In genomic region chr6:148994327-148994999, GRCm38 (mm10) we compare ENCODE assay signal across 11 mouse cellular contexts. TPM values are rescaled to one million over a fixed set of nuclear protein-coding genes. Genes with fewer than 3 reads are reported as not detected.
DNase-seq lines count a peak whose midpoint lies in the region; ATAC-seq and TF ChIP-seq lines count a peak whose summit lies in the region.
"Had no signal": no experiment of that assay in that cellular context is flagged by ENCODE, and none has a peak within 500 bp of the region (broad histone marks: within the 10 kb centered on the region; RNA-seq: fewer than 3 reads in every experiment).

No protein-coding gene starts in this region.

- H3K9me3 ChIP-seq in hindbrain, embryonic 15.5 days: no peaks in the 10 kb centered on the region
- no peaks in the 10 kb centered on the region for H3K9me3 ChIP-seq in hindbrain, embryonic 14.5 days (ENCODE audit: control insufficient read depth, low read length)
- no peaks in the 10 kb centered on the region for H3K9me3 ChIP-seq in intestine, embryonic 15.5 days
- no peaks in the 10 kb centered on the region for H3K9me3 ChIP-seq in heart, embryonic 11.5 days (replicated peaks; ENCODE audit: control insufficient read depth, low read length)

- DNase-seq in hindbrain, embryonic 14.5 days (ENCODE audit: low spot score): no peak
- DNase-seq in Patski (ENCODE audit: low read depth, low spot score): no peak
- DNase-seq in naive thymus-derived CD4-positive, alpha-beta T cell, adult 2 months (ENCODE audit: low read depth): peak; percentile 3
- DNase-seq in left cerebral cortex, adult 11 months (ENCODE audit: low spot score): no peak
- DNase-seq in kidney, postnatal 10 days: no peak
- DNase-seq: adrenal gland, adult 2 months; cerebellum, adult 9-11 months had no signal

- POLR2A ChIA-PET in Patski (lab: Charles Lee): no interaction called here

- no peak overlapping the region for H3K4me3 ChIP-seq in hindbrain, embryonic 15.5 days
- H3K4me3 ChIP-seq in hindbrain, embryonic 14.5 days (replicated peaks; ENCODE audit: low read length): no peak overlapping the region
- no peak overlapping the region for H3K4me3 ChIP-seq in intestine, embryonic 15.5 days (replicated peaks)
- no peak overlapping the region for H3K4me3 ChIP-seq in heart, embryonic 11.5 days (ENCODE audit: low read depth, low read length)

- no peak overlapping the region for H3K9ac ChIP-seq in hindbrain, embryonic 15.5 days
- H3K9ac ChIP-seq in hindbrain, embryonic 14.5 days: no peak overlapping the region
- H3K9ac ChIP-seq in intestine, embryonic 15.5 days: no peak overlapping the region
- H3K9ac ChIP-seq in heart, embryonic 11.5 days (ENCODE audit: low read depth, low read length): no peak overlapping the region
- H3K9ac ChIP-seq: liver, embryonic 14.5 days had no signal

- H3K36me3 ChIP-seq in hindbrain, embryonic 15.5 days: peaks cover 48% of the 10 kb centered on the region
- peaks cover 59% of the 10 kb centered on the region for H3K36me3 ChIP-seq in hindbrain, embryonic 14.5 days (replicated peaks; ENCODE audit: control insufficient read depth, insufficient read depth)
- peaks cover 7% of the 10 kb centered on the region; the same call in 1 of the 2 replicates for H3K36me3 ChIP-seq in intestine, embryonic 15.5 days
- no peaks in the 10 kb centered on the region; the same call in 1 of the 2 replicates for H3K36me3 ChIP-seq in heart, embryonic 11.5 days (ENCODE audit: control insufficient read depth, insufficient read depth, low read length)

- no peak overlapping the region for H3K27ac ChIP-seq in hindbrain, embryonic 15.5 days (replicated peaks)
- no peak overlapping the region for H3K27ac ChIP-seq in hindbrain, embryonic 14.5 days
- H3K27ac ChIP-seq in intestine, embryonic 15.5 days: no peak overlapping the region
- H3K27ac ChIP-seq in heart, embryonic 11.5 days (ENCODE audit: low read depth, low read length): no peak overlapping the region
- H3K27ac ChIP-seq: liver, embryonic 14.5 days had no signal

- in situ Hi-C loops in Patski (cut with MboI; ENCODE audit: low pct_unique_long_range_greater_than_20kb): loop anchor here (5.0 kb wide), 1 partner anchor 52 kb away; no protein-coding TSS in a partner anchor

- H3K4me2 ChIP-seq in hindbrain, embryonic 15.5 days: no peak overlapping the region
- H3K4me2 ChIP-seq in hindbrain, embryonic 14.5 days (replicated peaks): no peak overlapping the region
- H3K4me2 ChIP-seq in intestine, embryonic 15.5 days (replicated peaks): no peak overlapping the region
- H3K4me2 ChIP-seq in heart, embryonic 11.5 days: no peak overlapping the region

- CTCF ChIA-PET in Patski (lab: Charles Lee): interaction anchor here (1.1 to 5.5 kb wide), 7 partner anchors 9 to 79 kb away, joined by 3 to 25 read pairs (median 4); no protein-coding TSS in a partner anchor

- ATAC-seq in hindbrain, embryonic 15.5 days (ENCODE audit: low FRiP score, low read depth): peak; percentile 27; the same call in 1 of the 2 replicates
- ATAC-seq in hindbrain, embryonic 14.5 days (ENCODE audit: low FRiP score): no peak
- no peak for ATAC-seq in Patski
- 0 out of 2 replicates have a peak, but pooled peaks have one; percentile 12 for ATAC-seq in intestine, embryonic 15.5 days
- ATAC-seq in heart, embryonic 11.5 days (replicated peaks; ENCODE audit: insufficient number of reproducible peaks, low FRiP score, low TSS enrichment): no peak

- H3K4me1 ChIP-seq in hindbrain, embryonic 15.5 days (replicated peaks): no peaks in the 10 kb centered on the region
- no peaks in the 10 kb centered on the region; the same call in 1 of the 2 replicates for H3K4me1 ChIP-seq in hindbrain, embryonic 14.5 days (replicated peaks; ENCODE audit: control insufficient read depth, insufficient read depth, low read length)
- H3K4me1 ChIP-seq in intestine, embryonic 15.5 days (replicated peaks): 0 out of 2 replicates have a peak, but pooled peaks cover 3% of the 10 kb centered on the region
- H3K4me1 ChIP-seq in heart, embryonic 11.5 days (ENCODE audit: control insufficient read depth, insufficient read depth, low read length): peaks cover 6% of the 10 kb centered on the region

- TF ChIP-seq CTCF in Patski (IDR thresholded peaks at IDR 0.05): peak; percentile 5

- WGBS in hindbrain, embryonic 15.5 days: 52% methylated on average over 5 of the region's 5 CpGs
- 60% methylated on average over 5 of the region's 5 CpGs for WGBS in hindbrain, embryonic 14.5 days
- 67% methylated on average over 5 of the region's 5 CpGs for whole genome bisulfite sequencing in intestine, embryonic 15.5 days
- 66% methylated on average over 5 of the region's 5 CpGs for WGBS in heart, embryonic 11.5 days (ENCODE audit: insufficient replicate concordance)

- no peaks in the 10 kb centered on the region for H3K27me3 ChIP-seq in hindbrain, embryonic 15.5 days
- no peaks in the 10 kb centered on the region for H3K27me3 ChIP-seq in hindbrain, embryonic 14.5 days (ENCODE audit: control insufficient read depth, insufficient read depth, low read length)
- H3K27me3 ChIP-seq in Patski: no peaks in the 10 kb centered on the region
- no peaks in the 10 kb centered on the region for H3K27me3 ChIP-seq in intestine, embryonic 15.5 days (replicated peaks)
- no peaks in the 10 kb centered on the region for H3K27me3 ChIP-seq in heart, embryonic 11.5 days (ENCODE audit: control insufficient read depth, insufficient read depth, low read length)

RNA-seq across cellular contexts. Expression of gene Sinhcaf, which starts 48.2 kb away (rescaled TPM):
- polyA plus RNA-seq in hindbrain, embryonic 15.5 days (2015; fragmentation: Nextera tagmentation; extraction: Ambion mirVana): 44.4 and 51.8 TPM in 2 replicates
- 45.6 and 48.1 TPM in 2 replicates for polyA plus RNA-seq in hindbrain, embryonic 14.5 days (2014; fragmentation: Nextera tagmentation; extraction: Ambion mirVana)
- polyA plus RNA-seq in Patski (2021): 72.4 TPM
- polyA plus RNA-seq in intestine, embryonic 15.5 days (2015; fragmentation: Nextera tagmentation; extraction: Ambion mirVana): 96.9 and 106 TPM in 2 replicates
- 104 and 113 TPM in 2 replicates for polyA plus RNA-seq in heart, embryonic 11.5 days (2014; fragmentation: Nextera tagmentation; extraction: Ambion mirVana)

Comparison
In these comparisons a context has a peak if more than half of its experiments do, and no peak if none do; other contexts are left out.
1. ATAC-seq: peak in hindbrain, embryonic 15.5 days (single experiment) and intestine, embryonic 15.5 days (single experiment); none in hindbrain, embryonic 14.5 days (single experiment), Patski (single experiment) and heart, embryonic 11.5 days (single experiment).